Mouse (Mus musculus) forebrain, embryonic 15.5 days (tissue): Measurements from ENCODE around the gene Fgfbp3. TPM values are rescaled to one million over a fixed set of nuclear protein-coding genes. Genes with fewer than 3 reads are reported as not detected.
A peak's percentile ranks its signal among the peaks of the same experiment; 100 is the strongest.
"Not testable (repeated sequence)": the region's sequence is repeated elsewhere in the genome, so short reads cannot be mapped to it uniquely, and the experiment has no call there.

Experiments used
- ATAC-seq: fragments of 200-750 bp; cut with Nextera tagmentation; replicated peaks from 2 replicates; pipeline ENCODE4 v1.8.0; 2017; ENCODE audit warnings: mild to moderate bottlenecking, moderate TSS enrichment, moderate library complexity
- H3K27ac ChIP-seq: fragments of 300-500 bp; sonication (generic); replicated peaks from 2 replicates; pipeline ENCODE4 v1.5.1; 2015; ENCODE audit warnings: mild to moderate bottlenecking, inconsistent platforms
- H3K27me3 ChIP-seq: fragments of 300-500 bp; sonication (generic); 2 replicates; pipeline ENCODE4 v1.6.1; 2015; ENCODE audit warnings: inconsistent platforms
- H3K36me3 ChIP-seq: fragments of 300-500 bp; sonication (generic); 2 replicates; pipeline ENCODE4 v1.6.1; 2015; ENCODE audit warnings: mild to moderate bottlenecking, inconsistent platforms
- H3K4me1 ChIP-seq: fragments of 300-500 bp; sonication (generic); 2 replicates; pipeline ENCODE4 v1.6.1; 2015; ENCODE audit warnings: inconsistent platforms
- H3K4me2 ChIP-seq: fragments of 300-500 bp; sonication (generic); replicated peaks from 2 replicates; pipeline ENCODE4 v1.6.1; 2015; ENCODE audit warnings: mild to moderate bottlenecking, inconsistent platforms
- H3K4me3 ChIP-seq: fragments of 300-500 bp; sonication (generic); 2 replicates; pipeline ENCODE4 v1.5.1; 2015; ENCODE audit warnings: mild to moderate bottlenecking, inconsistent platforms
- H3K9ac ChIP-seq: fragments of 300-500 bp; sonication (generic); replicated peaks from 2 replicates; pipeline ENCODE4 v1.6.1; 2015; ENCODE audit warnings: mild to moderate bottlenecking, inconsistent platforms
- H3K9me3 ChIP-seq: fragments of 300-500 bp; sonication (generic); 2 replicates; pipeline ENCODE4 v1.6.1; 2016; ENCODE audit warnings: inconsistent platforms
- WGBS: fragments of 180-500 bp; shearing (Covaris S2); methylation state at CpG from one replicate; pipeline ENCODE4 v1.1.7; 2015; ENCODE audit warnings: mixed read lengths; 5-methylcytosine and 5-hydroxymethylcytosine counted together
- polyA plus RNA-seq: library from polyadenylated mRNA; unstranded; fragments of >200 nt; fragmentation: Nextera tagmentation; extraction: Ambion mirVana; gene quantifications from 2 replicates; pipeline ENCODE4 v1.2.1, GENCODE M21; 2015

Gene Fgfbp3
- polyA plus RNA-seq: 27.2 and 33.4 TPM in 2 replicates

DNA sequence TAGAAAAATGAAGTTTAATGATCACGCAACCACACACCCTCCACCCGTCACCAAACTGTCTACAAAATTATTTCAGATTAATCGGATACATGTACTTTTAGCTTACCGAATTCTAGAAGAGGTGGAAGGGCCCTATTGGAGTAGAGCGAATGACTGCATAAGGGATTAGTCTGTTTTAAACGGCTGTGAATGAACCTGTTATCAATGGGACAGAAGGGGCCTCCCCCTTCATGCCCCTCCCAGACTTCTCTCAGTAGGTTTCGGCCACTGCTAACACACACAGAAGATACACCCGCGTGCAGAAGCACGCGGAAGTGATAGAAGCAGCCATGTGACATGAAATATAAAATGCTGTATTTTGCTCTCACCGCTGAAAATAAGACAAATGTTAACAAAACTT lies at the start of gene Fgfbp3:
Fgfbp3 (minus strand) TSS at position 150 of the 400 bp plus-strand sequence.
- Histone ChIP-seq H3K4me2 (peak within 1 kb of the TSS; percentile 71), H3K36me3 (no peaks in the 10 kb centered on the region), H3K4me3 (peak within 1 kb of the TSS; percentile 87), H3K27ac (peak within 1 kb of the TSS; percentile 91), H3K4me1 (peaks cover 20% of the 10 kb centered on the region), H3K27me3 (no peaks in the 10 kb centered on the region), H3K9ac (peak within 1 kb of the TSS; percentile 73), H3K9me3 (no peaks in the 10 kb centered on the region)
- 3% methylated on average over 12 of the region's 12 CpGs for WGBS
- ATAC-seq: peak; percentile 9; the same call in 1 of the 2 replicates

DNA sequence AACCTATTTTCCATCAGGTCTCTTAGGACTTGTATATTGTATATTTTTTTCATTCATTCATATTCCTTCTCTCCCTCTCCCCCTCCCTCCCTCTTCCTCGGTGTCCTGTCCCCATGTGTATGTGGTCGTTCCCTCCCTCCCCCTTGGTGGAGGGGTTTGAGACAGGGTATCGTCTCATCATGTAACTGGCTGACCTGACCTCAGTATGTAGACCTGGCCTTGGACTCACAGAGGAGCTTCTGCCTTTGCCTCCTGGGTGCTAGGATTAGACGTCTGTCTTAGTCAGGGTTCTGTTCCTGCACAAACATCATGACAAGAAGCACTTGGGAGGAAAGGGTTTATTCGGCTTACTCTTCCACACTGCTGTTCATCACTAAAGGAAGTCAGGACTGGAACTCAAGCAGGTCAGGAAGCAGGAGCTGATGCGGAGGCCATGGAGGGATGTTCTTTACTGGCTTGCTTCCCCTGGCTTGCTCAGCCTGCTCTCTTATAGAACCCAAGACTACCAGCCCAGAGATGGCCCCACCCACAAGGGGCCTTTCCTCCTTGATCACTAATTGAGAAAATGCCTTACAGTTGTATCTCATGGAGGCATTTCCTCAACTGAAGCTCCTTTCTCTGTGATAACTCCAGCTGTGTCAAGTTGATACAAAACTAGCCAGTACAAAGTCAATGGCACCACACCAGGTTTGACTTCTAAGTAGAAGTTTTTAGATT lies 43.3 kb upstream of the Fgfbp3 start:
- not testable (repeated sequence) for H3K4me3 ChIP-seq, H3K27me3 ChIP-seq, H3K27ac ChIP-seq, ATAC-seq, H3K9me3 ChIP-seq, H3K4me1 ChIP-seq, H3K4me2 ChIP-seq, H3K9ac ChIP-seq
- 91% methylated on average over 6 of the region's 6 CpGs for WGBS
- H3K36me3 ChIP-seq: peaks cover 38% of the 10 kb centered on the region

DNA sequence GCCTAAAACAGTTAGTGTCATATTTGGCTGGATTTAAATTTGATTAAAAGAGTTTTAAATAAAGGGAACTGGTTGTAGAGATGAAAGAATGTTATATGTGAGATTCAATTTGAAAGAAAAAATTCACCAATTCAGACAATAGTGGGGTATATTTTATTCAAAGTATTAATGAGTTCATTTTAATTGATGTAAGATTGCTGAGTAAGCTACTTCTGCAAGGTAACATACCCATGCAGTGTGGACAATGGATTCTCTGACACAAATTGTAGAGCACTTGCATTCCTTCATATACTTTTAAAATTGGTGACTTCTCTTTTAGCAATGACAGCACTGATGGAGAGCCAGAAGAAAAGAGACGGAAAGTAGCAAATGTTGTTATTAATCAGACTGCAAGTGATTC lies 41.9 kb upstream of the Fgfbp3 start:
- no peak for ATAC-seq
- Histone ChIP-seq H3K36me3 (peaks cover 34% of the 10 kb centered on the region), H3K9ac (no peak overlapping the region), H3K27me3 (no peaks in the 10 kb centered on the region), H3K4me3 (no peak overlapping the region), H3K4me2 (no peak overlapping the region), H3K27ac (no peak overlapping the region), H3K4me1 (no peaks in the 10 kb centered on the region), H3K9me3 (no peaks in the 10 kb centered on the region)
- 96% methylated on average over 1 of the region's 1 CpGs for WGBS

DNA sequence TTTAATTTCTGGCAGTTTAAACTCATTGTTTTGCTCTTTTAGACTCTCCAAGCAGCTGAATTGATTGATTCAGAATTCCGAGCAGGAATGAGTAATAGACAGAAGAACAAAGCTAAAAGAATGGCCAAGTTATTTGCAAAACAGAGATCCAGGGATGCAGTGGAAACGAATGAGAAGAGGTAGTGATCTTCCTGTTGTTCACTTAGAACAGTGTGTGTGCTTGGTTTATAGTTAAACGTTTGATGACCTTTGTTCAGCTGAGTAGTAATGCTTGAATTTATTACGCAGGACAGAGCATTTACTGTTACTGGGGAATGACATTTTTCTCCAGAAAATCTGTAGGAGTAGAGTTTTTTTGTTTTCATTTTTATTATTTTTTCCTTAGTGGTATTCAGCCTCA lies 38.9 kb upstream of the Fgfbp3 start:
- Histone ChIP-seq H3K36me3 (peaks cover 16% of the 10 kb centered on the region), H3K4me2 (no peak overlapping the region), H3K27ac (no peak overlapping the region), H3K4me3 (no peak overlapping the region), H3K4me1 (no peaks in the 10 kb centered on the region), H3K27me3 (no peaks in the 10 kb centered on the region), H3K9me3 (no peaks in the 10 kb centered on the region), H3K9ac (no peak overlapping the region)
- WGBS: 87% methylated on average over 4 of the region's 4 CpGs
- no peak for ATAC-seq

DNA sequence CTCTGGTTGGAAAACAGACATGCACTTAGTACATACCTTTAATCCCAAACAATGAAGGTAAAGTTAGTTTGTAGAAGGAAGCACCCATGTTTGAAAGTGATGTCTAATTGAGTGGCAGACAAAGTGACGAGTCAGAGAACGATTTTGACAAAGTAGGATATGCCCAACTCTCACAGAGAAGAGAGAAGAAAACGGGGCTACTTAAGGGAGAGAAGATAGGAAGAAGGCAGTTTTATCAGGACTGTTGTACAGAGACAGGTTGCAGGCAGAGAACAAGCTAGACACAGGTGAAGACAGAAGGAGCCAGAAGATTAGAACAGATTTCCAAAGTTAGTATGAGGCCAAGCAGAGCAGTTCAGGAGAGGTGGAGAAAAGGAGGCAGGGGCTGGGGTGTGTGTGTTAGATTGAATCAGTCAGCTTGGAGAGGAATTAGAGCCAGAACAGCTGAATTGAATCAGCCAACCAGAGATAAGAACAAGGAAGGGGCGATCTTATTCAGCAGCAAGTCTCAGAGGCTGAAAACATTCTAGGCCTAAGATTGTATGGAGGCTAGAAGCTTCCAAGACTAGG lies 34.3 kb upstream of the Fgfbp3 start:
- no peaks in the 10 kb centered on the region for H3K9me3 ChIP-seq
- no peak overlapping the region for H3K9ac ChIP-seq
- peaks cover 8% of the 10 kb centered on the region; the same call in 1 of the 2 replicates for H3K36me3 ChIP-seq
- H3K4me1 ChIP-seq: no peaks in the 10 kb centered on the region
- H3K4me2 ChIP-seq: no peak overlapping the region
- no peak for ATAC-seq
- H3K27ac ChIP-seq: no peak overlapping the region
- WGBS: 61% methylated on average over 4 of the region's 4 CpGs
- H3K27me3 ChIP-seq: no peaks in the 10 kb centered on the region
- no peak overlapping the region for H3K4me3 ChIP-seq

DNA sequence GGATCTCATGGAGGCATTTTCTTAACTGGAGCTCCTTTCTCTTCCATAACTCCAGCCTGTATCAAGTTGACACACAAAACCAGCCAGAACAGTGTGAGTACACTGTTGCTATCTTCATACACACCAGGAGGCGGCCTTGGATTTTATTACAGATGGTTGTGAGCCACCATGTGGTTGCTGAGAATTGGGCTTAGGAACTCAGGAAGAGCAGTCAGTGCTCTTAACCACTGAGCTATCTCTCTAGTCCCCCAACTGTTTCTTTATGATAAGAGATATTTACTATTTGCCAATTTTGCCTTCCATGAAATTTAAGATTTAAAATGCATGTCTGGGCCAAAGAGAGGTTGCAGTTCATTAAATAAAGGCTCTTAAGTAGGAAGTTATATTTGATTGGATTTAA lies 20.6 kb upstream of the Fgfbp3 start:
- H3K9ac ChIP-seq: no peak overlapping the region
- H3K9me3 ChIP-seq: no peaks in the 10 kb centered on the region
- no peak overlapping the region for H3K4me3 ChIP-seq
- no peak overlapping the region for H3K27ac ChIP-seq
- no peak overlapping the region for H3K4me2 ChIP-seq
- H3K4me1 ChIP-seq: no peaks in the 10 kb centered on the region
- H3K27me3 ChIP-seq: no peaks in the 10 kb centered on the region
- H3K36me3 ChIP-seq: no peaks in the 10 kb centered on the region
- WGBS: 89% methylated on average over 1 of the region's 1 CpGs
- no peak for ATAC-seq

DNA sequence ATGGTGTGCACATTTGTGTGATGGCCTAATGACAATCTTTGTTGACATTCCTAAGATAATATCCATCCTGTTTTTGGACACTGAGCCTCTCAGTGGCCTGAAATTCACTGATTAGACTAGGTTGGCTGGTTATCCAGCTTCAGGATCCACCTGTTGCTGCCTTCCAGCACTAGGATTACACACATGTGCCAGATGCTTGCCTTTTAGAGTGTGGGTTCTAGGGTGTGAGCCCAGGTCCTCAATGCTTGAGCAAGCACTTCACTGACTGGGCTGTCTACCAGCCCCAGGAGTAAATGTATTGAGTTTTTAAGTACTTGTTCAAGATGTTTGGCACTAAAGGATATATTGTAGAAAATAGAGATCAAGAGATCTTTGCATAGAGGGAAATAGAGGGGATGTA lies 18.6 kb upstream of the Fgfbp3 start:
- H3K9me3 ChIP-seq: no peaks in the 10 kb centered on the region
- no peak overlapping the region for H3K9ac ChIP-seq
- no peaks in the 10 kb centered on the region for H3K4me1 ChIP-seq
- H3K27ac ChIP-seq: no peak overlapping the region
- H3K36me3 ChIP-seq: no peaks in the 10 kb centered on the region
- no peak overlapping the region for H3K4me3 ChIP-seq
- ATAC-seq: no peak
- H3K4me2 ChIP-seq: no peak overlapping the region
- no peaks in the 10 kb centered on the region for H3K27me3 ChIP-seq

DNA sequence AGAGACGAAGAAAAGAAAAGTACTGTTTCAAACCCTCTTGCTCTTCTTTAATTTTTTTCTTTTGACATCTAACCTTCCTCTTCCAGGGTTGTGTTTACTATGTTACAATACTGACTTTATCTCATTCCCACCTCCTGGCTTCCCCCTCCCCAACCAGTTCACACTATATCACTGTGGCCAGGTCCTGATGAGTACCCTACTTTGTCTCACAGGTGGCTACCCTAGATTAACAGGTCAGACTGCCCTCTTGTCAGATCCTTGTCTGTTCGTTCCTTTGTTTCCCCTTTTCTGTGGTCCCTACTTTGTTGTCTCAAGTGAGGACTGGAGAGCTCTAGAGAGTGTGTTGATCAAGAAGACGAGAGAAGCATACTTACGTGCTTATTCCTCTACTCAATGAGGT lies 16.9 kb upstream of the Fgfbp3 start:
- Histone ChIP-seq H3K4me2 (no peak overlapping the region), H3K36me3 (no peaks in the 10 kb centered on the region), H3K27me3 (no peaks in the 10 kb centered on the region), H3K9me3 (no peaks in the 10 kb centered on the region), H3K27ac (no peak overlapping the region), H3K4me1 (no peaks in the 10 kb centered on the region), H3K4me3 (no peak overlapping the region), H3K9ac (no peak overlapping the region)
- no peak for ATAC-seq
- 94% methylated on average over 4 of the region's 4 CpGs for WGBS

DNA sequence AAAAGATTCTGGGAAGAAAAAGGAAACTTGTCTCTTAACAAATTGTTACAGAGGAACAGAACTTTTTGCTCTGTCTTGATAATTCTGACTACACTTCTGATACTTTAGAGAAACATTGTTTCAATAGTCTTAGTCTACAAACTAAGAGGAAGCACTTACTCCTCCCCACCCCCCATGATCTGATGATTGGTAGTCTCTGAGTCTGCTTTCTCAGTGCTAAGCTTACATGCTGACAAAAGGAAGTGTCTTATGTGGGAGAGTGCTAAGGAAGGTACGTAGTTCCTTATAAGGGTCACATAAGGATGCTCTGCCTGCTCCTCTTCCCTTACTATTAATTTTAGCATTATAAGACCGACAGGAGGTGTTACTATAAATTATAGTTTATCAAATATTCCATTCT lies 13.2 kb upstream of the Fgfbp3 start:
- Histone ChIP-seq H3K36me3 (no peaks in the 10 kb centered on the region), H3K4me3 (no peak overlapping the region), H3K27ac (no peak overlapping the region), H3K27me3 (no peaks in the 10 kb centered on the region), H3K4me1 (peaks cover 10% of the 10 kb centered on the region), H3K9ac (no peak overlapping the region), H3K9me3 (no peaks in the 10 kb centered on the region), H3K4me2 (no peak overlapping the region)
- ATAC-seq: no peak
- WGBS: 94% methylated on average over 2 of the region's 2 CpGs

DNA sequence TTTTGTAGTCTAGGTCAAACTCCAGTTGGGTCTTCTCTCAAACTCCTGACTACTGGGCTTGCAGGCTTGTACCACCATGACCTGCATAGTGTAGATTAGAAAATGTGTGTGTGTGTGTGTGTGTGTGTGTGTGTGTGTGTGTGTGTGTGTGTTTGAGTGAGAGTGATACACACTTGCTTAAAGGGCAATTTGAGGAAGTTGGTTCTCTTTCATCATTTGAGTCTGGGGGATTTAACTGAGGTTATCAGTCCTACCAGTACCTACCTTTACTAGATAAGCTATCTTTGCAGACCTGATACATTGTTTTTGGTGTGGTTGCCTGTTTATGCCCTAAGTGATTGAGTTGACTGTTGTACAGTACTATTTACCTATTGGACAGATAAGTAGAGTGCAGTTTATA lies 12.7 kb upstream of the Fgfbp3 start:
- H3K27ac ChIP-seq: no peak overlapping the region
- H3K4me2 ChIP-seq: no peak overlapping the region
- no peaks in the 10 kb centered on the region for H3K27me3 ChIP-seq
- H3K36me3 ChIP-seq: no peaks in the 10 kb centered on the region
- no peaks in the 10 kb centered on the region for H3K9me3 ChIP-seq
- no peak overlapping the region for H3K4me3 ChIP-seq
- no peak overlapping the region for H3K9ac ChIP-seq
- no peak for ATAC-seq
- peaks cover 15% of the 10 kb centered on the region for H3K4me1 ChIP-seq

DNA sequence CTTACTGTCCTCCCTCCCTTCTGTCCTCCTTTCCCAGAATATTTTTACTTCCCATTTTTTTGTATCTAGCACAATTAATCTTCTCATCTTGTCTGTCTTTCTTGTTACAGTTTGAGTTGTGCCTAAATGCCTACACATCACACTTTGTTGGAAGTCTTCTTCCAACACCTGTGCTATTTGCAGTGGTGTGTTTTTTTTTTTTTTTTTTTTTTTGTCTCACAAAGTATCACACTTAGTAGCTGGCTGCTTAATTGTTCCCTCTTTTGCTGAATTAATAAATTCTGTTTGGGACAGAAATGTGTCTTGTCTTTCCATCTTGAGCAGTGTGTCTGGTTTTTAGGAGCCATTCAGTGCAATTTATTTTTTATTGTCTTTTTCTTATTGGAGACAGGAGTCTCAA lies 10.4 kb upstream of the Fgfbp3 start:
- Histone ChIP-seq H3K27me3 (no peaks in the 10 kb centered on the region), H3K9ac (no peak overlapping the region), H3K4me3 (no peak overlapping the region), H3K9me3 (no peaks in the 10 kb centered on the region), H3K36me3 (no peaks in the 10 kb centered on the region), H3K4me2 (no peak overlapping the region), H3K27ac (no peak overlapping the region), H3K4me1 (peaks cover 27% of the 10 kb centered on the region)
- ATAC-seq: no peak

DNA sequence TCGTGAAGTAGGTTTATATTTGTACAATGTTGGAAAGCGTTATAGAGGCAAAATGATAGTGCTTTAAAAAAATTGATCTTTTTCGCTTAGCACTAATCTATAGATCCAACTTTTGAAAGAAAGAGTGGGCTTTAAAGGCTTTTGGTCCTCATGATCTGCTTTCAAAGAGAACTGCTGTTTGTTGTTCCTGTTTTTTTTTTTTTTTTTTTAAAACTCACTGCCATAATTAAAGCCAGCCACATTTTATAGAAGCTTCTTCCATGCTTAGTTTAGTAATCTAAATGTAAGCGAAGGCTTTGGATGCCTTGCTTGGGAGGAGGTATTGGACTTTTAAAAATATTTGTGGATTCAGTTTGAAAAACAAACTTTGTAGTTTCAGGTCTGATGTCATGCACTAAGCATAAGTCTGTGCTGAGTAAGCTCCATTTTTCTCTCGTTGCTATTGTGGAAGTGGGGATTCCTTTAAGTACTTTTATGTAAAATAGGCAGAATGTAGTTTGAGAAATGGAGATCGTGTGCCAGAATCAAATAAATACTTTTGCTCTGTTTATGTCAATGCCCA lies 8.5 kb upstream of the Fgfbp3 start:
- no peak overlapping the region for H3K27ac ChIP-seq
- no peak for ATAC-seq
- H3K27me3 ChIP-seq: no peaks in the 10 kb centered on the region
- H3K9me3 ChIP-seq: no peaks in the 10 kb centered on the region
- 0 out of 2 replicates have a peak overlapping the region, but pooled peaks have one; percentile 63 for H3K4me2 ChIP-seq
- H3K4me1 ChIP-seq: peaks cover 29% of the 10 kb centered on the region
- H3K36me3 ChIP-seq: no peaks in the 10 kb centered on the region
- 85% methylated on average over 6 of the region's 6 CpGs for WGBS
- no peak overlapping the region for H3K4me3 ChIP-seq
- no peak overlapping the region for H3K9ac ChIP-seq
